Mouse (Mus musculus): ENCODE results near the gene Pecr. TPM values are rescaled to one million over a fixed set of nuclear protein-coding genes. Genes with fewer than 3 reads are reported as not detected.
A peak's percentile ranks its signal among the peaks of the same experiment; 100 is the strongest.

Pecr gene
- polyA plus RNA-seq, 1 experiment from 2014 or later = 132 TPM

DNA sequence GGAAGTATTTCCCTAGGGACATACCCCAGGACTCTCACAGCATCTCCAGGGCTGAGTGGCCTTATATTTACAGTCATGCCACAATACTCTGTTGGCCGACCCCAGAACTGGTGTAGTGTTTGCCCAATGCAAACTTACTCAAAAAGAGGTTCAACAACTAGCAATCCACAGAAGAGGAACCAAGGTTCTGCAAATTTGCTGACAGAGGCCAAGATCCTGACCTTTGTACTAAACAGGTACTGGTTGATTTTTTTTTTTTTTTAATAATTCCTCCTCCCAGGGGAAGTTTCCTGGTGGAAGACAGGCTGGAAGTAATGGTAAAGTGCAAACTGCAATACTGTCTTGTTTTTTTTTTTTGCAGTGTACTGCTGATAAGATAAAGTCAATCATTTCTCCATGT lies 1.5 kb downstream of the Pecr start:
- H3K27ac ChIP-seq (ENCODE audit: low read depth) = no peak overlapping the region
- peaks cover 10% of the 10 kb centered on the region for H3K4me1 ChIP-seq (ENCODE audit: insufficient read depth)
- H3K4me2 ChIP-seq (ENCODE audit: low read depth, low read length) = peak overlapping the region; percentile 20
- no peaks in the 10 kb centered on the region for H3K27me3 ChIP-seq (ENCODE audit: insufficient read depth, low read length)
- 33% methylated on average over 1 of the region's 1 CpGs for WGBS (ENCODE audit: insufficient replicate concordance)
- DNase-seq = no peak
- no peaks in the 10 kb centered on the region for H3K9me3 ChIP-seq (ENCODE audit: low read length)
- H3K36me3 ChIP-seq (replicated peaks; ENCODE audit: insufficient read depth, low read length) = no peaks in the 10 kb centered on the region
- ATAC-seq = no peak
- H3K4me3 ChIP-seq (ENCODE audit: low read depth, low read length) = no peak overlapping the region
- TF ChIP-seq EP300 (IDR thresholded peaks at IDR 0.05; ENCODE audit: low read depth) (no peak), CTCF (IDR thresholded peaks at IDR 0.05; ENCODE audit: low read depth) (no peak)
- H3K9ac ChIP-seq (replicated peaks) = no peak overlapping the region

DNA sequence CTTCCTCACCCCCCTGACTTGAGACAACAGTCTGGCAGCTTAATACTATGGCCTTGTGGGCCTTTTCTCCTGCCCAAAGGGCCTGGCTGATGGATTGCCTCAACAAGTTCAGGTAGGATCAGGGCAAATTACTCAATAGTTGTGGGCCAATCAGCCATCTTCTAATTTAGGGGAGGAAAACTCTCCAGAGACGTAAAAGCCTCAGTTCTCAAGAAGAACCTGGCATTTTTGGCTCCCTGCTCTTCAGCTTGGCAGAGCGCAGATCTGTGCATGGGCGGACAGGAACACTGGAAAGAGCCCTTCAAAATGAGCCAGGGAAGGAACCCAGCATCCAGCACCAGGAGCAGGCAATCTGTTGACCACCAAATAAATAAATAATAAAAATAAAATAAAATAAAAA lies 6.0 kb downstream of the Pecr start:
- DNase-seq = no peak
- H3K36me3 ChIP-seq (replicated peaks; ENCODE audit: insufficient read depth, low read length) = peaks cover 12% of the 10 kb centered on the region
- peaks cover 3% of the 10 kb centered on the region; the same call in 1 of the 2 replicates for H3K9me3 ChIP-seq (ENCODE audit: low read length)

DNA sequence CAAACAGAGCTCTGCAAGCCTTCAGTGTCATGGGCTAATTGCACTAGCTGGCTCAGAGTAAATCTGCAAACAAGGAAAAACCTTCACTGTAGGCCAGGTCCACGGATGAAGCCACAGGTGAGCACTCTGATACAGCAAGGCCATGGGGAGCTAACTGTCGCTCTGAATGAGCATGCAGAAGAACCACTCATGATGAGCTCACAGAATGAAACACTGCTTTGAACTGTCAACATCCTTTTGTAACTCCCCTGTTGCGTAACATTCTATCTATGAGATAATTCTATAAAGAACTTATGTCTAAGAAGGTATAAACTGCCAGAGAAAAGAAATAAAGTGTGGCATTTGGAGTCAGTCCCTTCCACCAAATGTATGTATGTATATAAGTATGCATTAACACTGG lies 21.0 kb downstream of the Pecr start:
- H3K36me3 ChIP-seq (replicated peaks; ENCODE audit: insufficient read depth, low read length) = peaks cover 8% of the 10 kb centered on the region; the same call in 1 of the 2 replicates
- peak overlapping the region; percentile 55 for H3K27ac ChIP-seq (ENCODE audit: low read depth)
- H3K27me3 ChIP-seq (ENCODE audit: insufficient read depth, low read length) = no peaks in the 10 kb centered on the region
- no peak overlapping the region for H3K9ac ChIP-seq (replicated peaks)
- no peak overlapping the region for H3K4me3 ChIP-seq (ENCODE audit: low read depth, low read length)
- H3K4me2 ChIP-seq (ENCODE audit: low read depth, low read length) = no peak overlapping the region
- no peak for DNase-seq
- TF ChIP-seq EP300 (IDR thresholded peaks at IDR 0.05; ENCODE audit: low read depth) (no peak), CTCF (IDR thresholded peaks at IDR 0.05; ENCODE audit: low read depth) (no peak)
- 70% methylated on average over 3 of the region's 3 CpGs for WGBS (ENCODE audit: insufficient replicate concordance)
- no peaks in the 10 kb centered on the region for H3K9me3 ChIP-seq (ENCODE audit: low read length)
- ATAC-seq = peak; percentile 79
- H3K4me1 ChIP-seq (ENCODE audit: insufficient read depth) = no peaks in the 10 kb centered on the region

More for the DNA sequence above, 6.0 kb downstream of the Pecr start:
- Histone ChIP-seq H3K4me1 (ENCODE audit: insufficient read depth) (no peaks in the 10 kb centered on the region), H3K27me3 (ENCODE audit: insufficient read depth, low read length) (no peaks in the 10 kb centered on the region), H3K4me3 (ENCODE audit: low read depth, low read length) (no peak overlapping the region), H3K27ac (ENCODE audit: low read depth) (no peak overlapping the region), H3K9ac (replicated peaks) (no peak overlapping the region), H3K4me2 (ENCODE audit: low read depth, low read length) (no peak overlapping the region)
- TF ChIP-seq CTCF (IDR thresholded peaks at IDR 0.05; ENCODE audit: low read depth) (no peak), EP300 (IDR thresholded peaks at IDR 0.05; ENCODE audit: low read depth) (no peak)
- 81% methylated on average over 3 of the region's 3 CpGs for WGBS (ENCODE audit: insufficient replicate concordance)
- peak; percentile 45 for ATAC-seq

DNA sequence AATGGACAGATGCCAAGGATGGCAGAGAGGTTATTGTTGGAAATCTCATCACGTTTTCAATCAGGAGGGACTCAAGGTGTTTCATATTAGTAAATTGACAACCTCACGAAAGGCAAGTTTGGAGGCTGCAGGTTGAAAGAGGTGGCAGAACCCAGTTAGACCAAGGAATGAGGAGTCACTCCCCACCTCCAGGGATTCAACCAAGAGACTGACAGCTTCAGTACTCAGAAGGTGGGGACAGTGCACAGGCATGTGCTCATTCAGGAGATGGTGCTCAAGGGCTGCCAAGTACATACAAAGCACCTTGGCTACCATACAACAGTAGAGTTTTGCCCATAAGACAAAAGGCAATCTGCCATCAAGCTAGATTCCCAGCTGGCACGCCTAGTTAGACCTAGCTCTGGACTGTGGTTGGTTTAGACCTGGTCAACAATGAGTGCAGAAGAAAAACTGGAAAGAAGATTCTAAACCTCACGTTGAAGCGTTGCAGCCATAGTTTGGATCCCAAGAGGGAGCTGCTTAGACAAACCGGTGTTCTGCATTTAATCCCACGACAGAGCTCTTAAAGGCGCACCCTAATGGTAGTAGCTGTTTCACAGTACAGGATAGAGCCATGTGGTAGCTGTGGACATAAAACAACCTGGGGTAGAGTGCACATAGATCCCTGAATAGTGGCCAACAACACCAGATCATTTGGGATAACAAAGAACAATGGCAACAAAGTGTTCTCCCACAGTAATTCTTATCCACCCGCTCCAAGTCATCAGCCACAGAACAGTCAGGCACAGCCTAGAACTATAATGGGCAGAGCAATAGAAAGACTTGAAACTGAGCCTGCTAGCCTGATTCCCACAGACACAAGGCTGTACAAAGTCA lies 27.5 kb downstream of the Pecr start:
- no peak overlapping the region for H3K4me2 ChIP-seq (ENCODE audit: low read depth, low read length)

DNA sequence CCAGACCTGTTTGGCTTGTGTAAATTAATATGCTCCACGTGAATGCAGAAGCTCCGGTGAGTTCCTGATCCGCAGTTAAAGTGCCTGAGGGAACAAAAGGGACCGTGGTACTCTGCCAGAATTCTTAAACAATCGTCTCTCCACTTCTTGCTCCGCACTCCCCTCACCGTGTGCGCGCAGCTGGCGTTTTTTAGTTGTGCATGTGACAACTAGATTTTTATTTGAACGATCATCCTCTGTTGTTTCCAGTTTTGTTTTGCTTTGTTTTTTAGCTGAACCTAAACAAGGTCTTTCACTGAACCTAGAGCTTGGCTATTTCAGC lies 28.3 kb downstream of the Pecr start:
- no peak overlapping the region for H3K9ac ChIP-seq (replicated peaks)
- peaks cover 22% of the 10 kb centered on the region for H3K4me1 ChIP-seq (ENCODE audit: insufficient read depth)
- 49% methylated on average over 11 of the region's 11 CpGs for WGBS (ENCODE audit: insufficient replicate concordance)

More for the DNA sequence above, 27.5 kb downstream of the Pecr start:
- Histone ChIP-seq H3K27ac (ENCODE audit: low read depth) (no peak overlapping the region), H3K9ac (replicated peaks) (no peak overlapping the region), H3K9me3 (ENCODE audit: low read length) (no peaks in the 10 kb centered on the region), H3K4me3 (ENCODE audit: low read depth, low read length) (no peak overlapping the region), H3K4me1 (ENCODE audit: insufficient read depth) (peaks cover 22% of the 10 kb centered on the region), H3K27me3 (ENCODE audit: insufficient read depth, low read length) (no peaks in the 10 kb centered on the region), H3K36me3 (replicated peaks; ENCODE audit: insufficient read depth, low read length) (no peaks in the 10 kb centered on the region)
- ATAC-seq (no peak), DNase-seq (no peak)
- TF ChIP-seq CTCF (IDR thresholded peaks at IDR 0.05; ENCODE audit: low read depth) (no peak), EP300 (IDR thresholded peaks at IDR 0.05; ENCODE audit: low read depth) (no peak)
- WGBS (ENCODE audit: insufficient replicate concordance) = 80% methylated on average over 9 of the region's 9 CpGs

DNA sequence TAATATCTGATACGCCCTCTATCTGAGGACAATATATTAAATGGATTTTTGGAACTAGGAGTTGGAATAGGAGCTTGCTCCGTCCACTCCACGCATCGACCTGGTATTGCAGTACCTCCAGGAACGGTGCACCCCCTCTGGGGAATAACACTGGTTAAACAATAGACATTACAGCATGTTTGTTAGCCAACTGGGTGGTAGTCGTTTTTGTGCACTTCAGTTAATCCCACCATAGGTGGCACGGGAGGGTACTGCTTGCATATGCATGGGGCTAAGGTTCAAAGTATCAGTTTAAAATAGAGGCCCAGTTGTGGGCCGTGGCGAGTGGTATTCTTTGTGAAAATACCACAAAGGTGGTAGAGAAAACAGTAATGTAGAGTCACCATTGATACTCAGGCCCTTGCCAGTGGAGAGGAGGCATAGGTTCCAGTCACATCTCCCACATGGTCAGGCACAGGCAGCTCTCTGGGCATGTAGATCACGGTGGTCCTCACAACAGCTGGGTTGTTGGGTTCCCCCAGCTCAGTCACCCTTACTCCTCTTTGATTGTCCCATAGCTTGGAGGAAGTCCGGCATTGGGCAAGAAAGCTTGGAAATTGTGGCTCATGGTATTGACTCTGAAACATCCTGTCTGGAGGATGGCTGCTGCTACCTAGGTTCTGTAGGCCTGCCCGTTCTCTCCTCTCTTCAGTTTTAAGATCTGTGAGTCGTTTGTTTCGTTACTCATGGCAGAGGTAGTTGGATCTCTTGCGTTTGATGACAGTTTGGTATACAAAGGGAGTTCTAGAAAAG lies 28.9 kb downstream of the Pecr start:
- Histone ChIP-seq H3K36me3 (replicated peaks; ENCODE audit: insufficient read depth, low read length) (no peaks in the 10 kb centered on the region), H3K9me3 (ENCODE audit: low read length) (no peaks in the 10 kb centered on the region), H3K9ac (replicated peaks) (peak overlapping the region; percentile 81), H3K4me3 (ENCODE audit: low read depth, low read length) (peak overlapping the region; percentile 47), H3K27me3 (ENCODE audit: insufficient read depth, low read length) (no peaks in the 10 kb centered on the region), H3K4me2 (ENCODE audit: low read depth, low read length) (peak overlapping the region; percentile 86), H3K4me1 (ENCODE audit: insufficient read depth) (peaks cover 22% of the 10 kb centered on the region), H3K27ac (ENCODE audit: low read depth) (peak overlapping the region; percentile 94)
- peak; percentile 69 for DNase-seq
- 2% methylated on average over 15 of the region's 15 CpGs for WGBS (ENCODE audit: insufficient replicate concordance)
- peak; percentile 87 for ATAC-seq
- TF ChIP-seq CTCF (IDR thresholded peaks at IDR 0.05; ENCODE audit: low read depth) = peak; percentile 31
- no peak; the same call in 1 of the 2 replicates for TF ChIP-seq EP300 (IDR thresholded peaks at IDR 0.05; ENCODE audit: low read depth)

More for the DNA sequence above, 28.3 kb downstream of the Pecr start:
- no peak overlapping the region for H3K4me3 ChIP-seq (ENCODE audit: low read depth, low read length)
- no peaks in the 10 kb centered on the region for H3K9me3 ChIP-seq (ENCODE audit: low read length)
- H3K27me3 ChIP-seq (ENCODE audit: insufficient read depth, low read length) = no peaks in the 10 kb centered on the region
- DNase-seq (no peak), ATAC-seq (no peak)
- peak overlapping the region; percentile 94 for H3K27ac ChIP-seq (ENCODE audit: low read depth)
- peak overlapping the region; percentile 86; the same call in 1 of the 2 replicates for H3K4me2 ChIP-seq (ENCODE audit: low read depth, low read length)
- TF ChIP-seq EP300 (IDR thresholded peaks at IDR 0.05; ENCODE audit: low read depth) (no peak), CTCF (IDR thresholded peaks at IDR 0.05; ENCODE audit: low read depth) (no peak)
- no peaks in the 10 kb centered on the region for H3K36me3 ChIP-seq (replicated peaks; ENCODE audit: insufficient read depth, low read length)

Measured in liver, postnatal 0 days (tissue).